Mouse (Mus musculus) neural tube, embryonic 13.5 days (tissue): Measurements from ENCODE around the gene Stxbp4. TPM values are rescaled to one million over a fixed set of nuclear protein-coding genes. Genes with fewer than 3 reads are reported as not detected.

ENCODE experiments used
- ATAC-seq: fragments of 200-750 bp; cut with Nextera tagmentation; 2 replicates; pipeline ENCODE4 v1.8.0; 2017; ENCODE audit warnings: low read depth, mild to moderate bottlenecking, moderate TSS enrichment, moderate library complexity
- H3K27ac ChIP-seq: fragments of 300-500 bp; sonication (generic); replicated peaks from 2 replicates; pipeline ENCODE4 v1.5.1; 2015; ENCODE audit warnings: moderate library complexity, mild to moderate bottlenecking, inconsistent platforms
- H3K27me3 ChIP-seq: fragments of 300-500 bp; sonication (generic); 2 replicates; pipeline ENCODE4 v1.6.1; 2015; ENCODE audit warnings: mild to moderate bottlenecking, inconsistent platforms
- H3K36me3 ChIP-seq: fragments of 300-500 bp; sonication (generic); 2 replicates; pipeline ENCODE4 v1.6.1; 2015; ENCODE audit warnings: mild to moderate bottlenecking, inconsistent platforms
- H3K4me1 ChIP-seq: fragments of 300-500 bp; sonication (generic); replicated peaks from 2 replicates; pipeline ENCODE4 v1.6.1; 2015; ENCODE audit warnings: inconsistent platforms
- H3K4me2 ChIP-seq: fragments of 300-500 bp; sonication (generic); 2 replicates; pipeline ENCODE4 v1.6.1; 2015; ENCODE audit warnings: inconsistent platforms, mild to moderate bottlenecking, moderate library complexity
- H3K4me3 ChIP-seq: fragments of 300-500 bp; sonication (generic); 2 replicates; pipeline ENCODE4 v1.5.1; 2015; ENCODE audit warnings: mild to moderate bottlenecking, inconsistent platforms
- H3K9ac ChIP-seq: fragments of 300-500 bp; sonication (generic); 2 replicates; pipeline ENCODE4 v1.6.1; 2015; ENCODE audit warnings: moderate library complexity, mild to moderate bottlenecking, inconsistent platforms
- H3K9me3 ChIP-seq: fragments of 300-500 bp; sonication (generic); 2 replicates; pipeline ENCODE4 v1.6.1; 2016; ENCODE audit warnings: inconsistent platforms
- WGBS: fragments of 180-500 bp; shearing (Covaris S2); methylation state at CpG from one replicate; pipeline ENCODE4 v1.1.7; 2015; 5-methylcytosine and 5-hydroxymethylcytosine counted together
- polyA plus RNA-seq: library from polyadenylated mRNA; unstranded; fragments of >200 nt; fragmentation: Nextera tagmentation; extraction: Ambion mirVana; gene quantifications from 2 replicates; pipeline ENCODE4 v1.2.1, GENCODE M21; 2015

Gene Stxbp4
- polyA plus RNA-seq, 1 experiment from 2014 or later, result 23.0 TPM

DNA sequence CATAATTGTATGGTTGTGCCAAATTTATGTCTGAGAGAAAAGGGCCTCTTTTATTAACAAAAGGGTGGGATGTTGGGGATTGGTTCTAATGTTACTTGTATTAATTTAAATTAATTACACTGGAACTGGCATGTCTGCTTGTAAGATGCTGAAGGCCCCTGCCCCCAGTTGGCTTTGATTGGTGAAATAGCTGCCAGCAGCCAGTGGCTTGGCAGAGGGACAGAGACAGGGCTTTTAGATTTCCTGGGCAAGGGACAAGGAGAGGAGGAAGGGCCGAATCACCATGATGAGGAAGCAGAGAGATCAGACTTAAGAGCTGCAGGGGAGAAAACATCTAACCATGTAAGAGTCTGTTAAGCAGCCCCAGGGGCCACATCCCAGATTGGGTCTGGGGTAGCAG is 46.9 kb downstream of the Stxbp4 start:
- Histone ChIP-seq H3K4me2 (no peak overlapping the region), H3K4me3 (no peak overlapping the region), H3K9me3 (0 out of 2 replicates have a peak, but pooled peaks cover 4% of the 10 kb centered on the region), H3K27me3 (no peaks in the 10 kb centered on the region), H3K27ac (no peak overlapping the region), H3K4me1 (no peaks in the 10 kb centered on the region), H3K9ac (no peak overlapping the region), H3K36me3 (peaks cover 45% of the 10 kb centered on the region)
- 86% methylated on average over 1 of the region's 1 CpGs for WGBS
- no peak for ATAC-seq

DNA sequence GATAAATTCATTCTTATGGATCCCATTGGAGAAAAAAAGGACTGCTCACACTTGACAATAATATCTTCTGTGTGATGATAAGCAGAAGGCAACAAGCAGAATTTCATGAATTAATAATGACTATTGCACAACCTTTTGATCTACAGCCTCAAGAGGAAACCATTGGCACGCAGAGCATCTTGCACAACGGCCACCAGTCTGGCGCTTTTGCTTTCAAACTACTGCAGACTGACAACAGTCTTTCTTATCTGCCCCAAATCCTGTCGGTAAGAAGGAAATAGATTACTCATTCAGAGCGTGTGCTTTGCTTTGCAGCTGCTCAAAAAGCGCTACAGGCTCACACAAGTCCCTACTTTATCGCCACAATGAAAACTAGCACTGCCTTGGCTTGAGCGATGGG is 51.7 kb downstream of the Stxbp4 start:
- no peak overlapping the region for H3K9ac ChIP-seq
- H3K4me1 ChIP-seq, result no peaks in the 10 kb centered on the region
- H3K27me3 ChIP-seq, result no peaks in the 10 kb centered on the region
- WGBS, result 90% methylated on average over 8 of the region's 8 CpGs
- 0 out of 2 replicates have a peak, but pooled peaks cover 4% of the 10 kb centered on the region for H3K9me3 ChIP-seq
- no peak overlapping the region for H3K27ac ChIP-seq
- ATAC-seq, result no peak
- no peak overlapping the region for H3K4me3 ChIP-seq
- peaks cover 36% of the 10 kb centered on the region for H3K36me3 ChIP-seq
- no peak overlapping the region for H3K4me2 ChIP-seq

DNA sequence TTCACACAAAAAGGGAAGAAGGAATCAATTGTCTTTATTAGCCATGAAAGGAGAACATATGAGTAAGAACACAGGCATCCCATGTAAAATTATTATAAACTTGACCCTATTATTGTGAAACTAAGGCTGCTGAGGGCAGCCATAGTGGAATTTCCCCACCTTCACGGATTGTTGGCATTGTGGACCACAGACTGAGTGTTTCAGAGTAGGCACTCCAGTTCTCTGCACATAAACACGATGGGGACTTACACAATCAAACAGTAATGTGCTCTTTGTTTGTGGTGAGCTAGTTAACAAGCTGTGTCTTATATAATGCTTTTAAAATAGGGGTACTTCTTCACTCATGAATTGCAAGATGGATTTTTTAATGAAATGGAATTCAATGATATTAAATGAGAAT is 52.1 kb downstream of the Stxbp4 start:
- WGBS, result 91% methylated on average over 2 of the region's 2 CpGs
- ATAC-seq, result no peak
- Histone ChIP-seq H3K9me3 (0 out of 2 replicates have a peak, but pooled peaks cover 4% of the 10 kb centered on the region), H3K36me3 (peaks cover 32% of the 10 kb centered on the region), H3K4me2 (no peak overlapping the region), H3K9ac (no peak overlapping the region), H3K4me3 (no peak overlapping the region), H3K27me3 (no peaks in the 10 kb centered on the region), H3K4me1 (no peaks in the 10 kb centered on the region), H3K27ac (no peak overlapping the region)

DNA sequence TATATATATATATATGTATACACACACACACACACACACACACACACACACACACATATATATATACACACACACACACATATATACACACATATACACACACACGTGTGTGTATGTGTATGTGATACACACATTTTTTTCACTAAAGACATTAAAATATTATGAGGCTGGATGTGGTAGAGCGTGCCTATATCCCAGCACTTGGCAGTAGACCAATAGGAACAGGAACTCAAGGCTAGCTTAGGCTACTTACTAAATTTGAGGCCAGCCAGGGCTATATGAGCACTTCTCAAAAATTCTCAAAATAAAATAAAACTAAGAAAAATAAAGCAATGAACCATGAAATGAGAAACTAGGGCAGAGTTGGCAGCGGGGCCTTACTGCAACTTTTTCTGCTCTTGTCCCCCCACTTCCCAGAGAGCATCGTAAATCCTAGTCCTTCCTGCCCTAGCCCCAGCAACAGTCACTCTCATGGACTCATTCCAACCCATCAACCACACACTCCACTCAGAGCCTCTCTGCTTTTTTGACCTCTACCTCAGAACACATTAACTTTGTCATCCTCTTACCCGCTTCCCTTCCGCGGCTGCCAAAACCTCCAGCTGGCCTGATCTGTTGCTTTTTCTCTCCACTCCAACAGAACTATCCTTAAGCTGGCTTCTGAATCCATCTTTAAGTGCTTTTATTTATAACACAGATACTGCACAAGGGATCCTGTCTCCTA is 60.7 kb downstream of the Stxbp4 start:
- Histone ChIP-seq H3K4me2 (no peak overlapping the region), H3K4me1 (no peaks in the 10 kb centered on the region; the same call in 1 of the 2 replicates), H3K9ac (no peak overlapping the region), H3K36me3 (peaks cover 18% of the 10 kb centered on the region), H3K27ac (no peak overlapping the region), H3K27me3 (no peaks in the 10 kb centered on the region), H3K4me3 (no peak overlapping the region), H3K9me3 (no peaks in the 10 kb centered on the region)
- ATAC-seq, result no peak
- WGBS, result 78% methylated on average over 7 of the region's 7 CpGs

DNA sequence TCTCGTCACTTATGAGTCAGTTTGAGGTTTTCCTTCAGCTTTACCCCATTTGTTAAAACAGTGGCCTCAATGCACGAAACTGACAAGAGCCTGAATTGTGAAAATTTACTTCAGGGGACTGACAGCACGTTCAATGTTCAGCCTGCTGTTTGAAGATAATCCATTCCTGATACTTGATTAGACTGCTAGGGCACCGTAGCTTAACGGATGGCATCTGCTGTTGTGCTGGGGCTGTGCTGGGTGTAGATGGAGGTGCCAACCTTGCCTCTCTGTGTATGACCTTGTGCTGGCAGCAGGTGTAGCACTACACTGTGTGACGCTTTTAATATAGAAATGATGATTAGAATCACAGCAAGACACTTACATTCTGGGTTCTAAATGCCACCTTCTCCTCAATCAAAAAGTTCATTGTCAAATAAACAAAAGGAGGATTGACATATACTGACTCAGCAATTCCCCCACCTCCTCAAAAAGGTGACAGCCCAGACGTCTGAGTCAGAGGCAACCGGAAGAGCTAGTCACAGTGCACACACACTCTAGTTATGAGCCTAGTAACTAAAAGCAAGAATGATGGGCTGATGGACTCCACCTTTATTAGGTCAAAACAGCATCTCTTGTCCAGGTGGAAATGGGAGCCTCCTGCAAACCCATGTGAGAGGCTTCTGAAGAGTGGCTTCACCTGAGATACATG is 61.5 kb downstream of the Stxbp4 start:
- Histone ChIP-seq H3K4me3 (no peak overlapping the region), H3K9ac (no peak overlapping the region), H3K4me2 (no peak overlapping the region), H3K36me3 (peaks cover 18% of the 10 kb centered on the region), H3K27me3 (no peaks in the 10 kb centered on the region), H3K9me3 (no peaks in the 10 kb centered on the region), H3K27ac (no peak overlapping the region), H3K4me1 (no peaks in the 10 kb centered on the region; the same call in 1 of the 2 replicates)
- 87% methylated on average over 8 of the region's 8 CpGs for whole genome bisulfite sequencing
- ATAC-seq, result no peak

DNA sequence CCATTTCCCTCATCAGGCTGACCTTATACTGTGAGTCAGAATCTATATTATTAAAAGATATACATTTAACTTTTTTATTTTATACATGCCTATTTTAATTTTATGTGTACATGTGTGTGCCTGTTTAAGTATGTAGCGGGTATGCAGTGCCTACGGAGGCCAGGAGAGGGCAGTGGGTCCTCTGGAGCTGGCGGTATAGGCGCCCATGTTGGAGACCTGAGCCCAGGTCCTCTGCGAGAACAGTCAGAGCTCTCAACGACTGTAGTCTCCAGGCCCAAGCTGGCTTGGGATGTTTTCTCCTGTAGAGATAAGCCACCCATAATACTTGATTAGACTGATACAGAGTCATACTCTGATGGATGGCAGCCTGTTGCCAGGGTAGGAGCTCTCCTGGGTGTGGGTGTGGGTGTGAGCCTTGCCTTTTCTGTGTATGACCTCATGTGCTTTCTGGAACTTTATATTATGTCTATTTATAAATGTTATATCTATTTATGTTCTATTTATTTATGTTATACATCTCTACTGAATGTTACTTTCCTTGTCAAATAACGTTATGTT is 62.3 kb downstream of the Stxbp4 start:
- Histone ChIP-seq H3K27ac (no peak overlapping the region), H3K4me3 (no peak overlapping the region), H3K9ac (no peak overlapping the region), H3K27me3 (no peaks in the 10 kb centered on the region), H3K36me3 (peaks cover 18% of the 10 kb centered on the region), H3K9me3 (no peaks in the 10 kb centered on the region), H3K4me2 (no peak overlapping the region), H3K4me1 (no peaks in the 10 kb centered on the region; the same call in 1 of the 2 replicates)
- no peak for ATAC-seq
- WGBS, result 93% methylated on average over 7 of the region's 7 CpGs

DNA sequence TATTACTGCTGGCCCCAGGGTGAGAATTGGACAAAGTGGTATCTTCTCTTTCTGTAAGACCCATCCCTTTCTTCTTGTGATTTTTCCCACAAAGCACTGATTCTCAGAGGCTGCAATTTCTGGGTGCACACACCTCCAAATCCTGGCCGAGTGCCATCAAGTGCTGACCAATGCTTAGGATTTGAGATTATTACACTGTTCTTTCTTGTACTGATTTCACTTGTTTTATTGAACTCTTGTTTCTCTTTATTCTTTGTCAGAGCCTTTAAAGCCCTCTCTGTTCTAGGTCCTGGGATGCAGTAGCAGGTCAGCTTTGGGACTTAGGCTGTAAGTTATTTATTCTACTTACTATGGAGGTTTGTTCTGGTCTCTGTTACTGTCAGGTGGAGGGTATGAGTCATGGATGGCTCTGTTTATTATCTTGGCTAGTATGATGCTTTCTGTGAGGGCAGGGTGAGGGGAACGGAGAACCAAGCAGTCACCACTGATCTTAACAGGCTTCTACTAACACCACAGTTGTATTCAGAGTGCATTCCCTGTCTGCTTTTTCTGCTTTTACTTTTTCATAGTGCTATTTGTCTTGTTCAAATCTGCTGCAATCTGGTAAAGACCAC is 67.1 kb downstream of the Stxbp4 start:
- no peaks in the 10 kb centered on the region for H3K27me3 ChIP-seq
- H3K4me1 ChIP-seq, result no peaks in the 10 kb centered on the region
- WGBS, result 86% methylated on average over 2 of the region's 2 CpGs
- H3K4me3 ChIP-seq, result no peak overlapping the region
- H3K4me2 ChIP-seq, result no peak overlapping the region
- ATAC-seq, result no peak
- H3K9ac ChIP-seq, result no peak overlapping the region
- no peak overlapping the region for H3K27ac ChIP-seq
- H3K9me3 ChIP-seq, result no peaks in the 10 kb centered on the region
- peaks cover 20% of the 10 kb centered on the region for H3K36me3 ChIP-seq

DNA sequence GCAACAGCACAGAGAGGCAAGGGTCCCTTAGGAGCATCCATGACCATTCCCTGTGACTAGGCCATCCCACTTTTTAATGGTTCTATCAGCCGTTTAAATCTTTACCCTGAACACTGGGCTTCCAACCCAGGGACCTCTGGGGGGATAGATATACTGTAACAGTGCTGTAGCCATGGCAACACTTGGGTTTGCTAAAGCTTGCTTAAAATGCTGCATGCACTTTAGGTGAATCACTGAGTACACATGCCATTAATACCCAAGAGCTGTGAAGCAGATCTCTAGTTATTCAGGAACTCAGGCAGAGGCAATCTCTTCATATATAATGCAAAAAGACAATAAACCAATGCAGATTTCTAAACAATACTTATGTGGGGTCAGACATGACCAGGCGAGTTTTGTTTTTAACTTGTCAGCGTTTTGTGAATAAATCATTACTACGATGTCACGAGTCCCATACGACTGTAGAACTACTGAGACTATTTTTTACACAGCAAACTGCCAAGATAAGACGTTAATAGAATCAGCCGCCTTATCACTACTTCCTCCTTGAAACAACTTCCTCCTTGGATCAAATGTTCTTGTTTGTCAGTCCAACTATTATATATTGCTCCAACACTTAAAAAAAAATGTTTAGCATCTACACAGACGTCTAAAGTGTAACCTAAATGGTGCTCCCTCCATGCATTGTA is 79.4 kb downstream of the Stxbp4 start:
- Histone ChIP-seq H3K9ac (no peak overlapping the region), H3K27ac (no peak overlapping the region), H3K4me2 (no peak overlapping the region), H3K9me3 (no peaks in the 10 kb centered on the region), H3K36me3 (no peaks in the 10 kb centered on the region), H3K4me3 (no peak overlapping the region), H3K4me1 (peaks cover 5% of the 10 kb centered on the region; the same call in 1 of the 2 replicates), H3K27me3 (no peaks in the 10 kb centered on the region)
- no peak; the same call in 1 of the 2 replicates for ATAC-seq
- WGBS, result 74% methylated on average over 9 of the region's 9 CpGs

DNA sequence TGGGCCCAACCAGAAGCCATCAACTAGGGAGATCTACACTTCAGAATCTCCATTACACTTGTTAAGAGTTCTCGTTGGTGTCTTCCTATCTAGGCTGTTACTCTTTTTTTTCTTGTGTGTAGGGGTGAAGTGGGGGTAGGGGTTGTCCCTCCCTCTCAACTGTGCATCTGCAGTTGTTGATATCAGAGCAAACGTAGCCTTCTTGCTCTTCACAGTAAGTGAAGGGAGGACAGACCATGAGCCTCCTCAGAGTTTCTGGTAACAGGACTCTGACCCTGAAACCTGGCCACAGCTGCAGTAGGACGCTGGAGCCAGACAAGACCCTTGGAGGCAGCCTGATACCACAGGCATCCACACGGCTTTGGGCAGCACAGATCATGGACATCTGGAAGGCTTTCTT is 81.4 kb downstream of the Stxbp4 start:
- no peak overlapping the region for H3K4me3 ChIP-seq
- no peaks in the 10 kb centered on the region for H3K9me3 ChIP-seq
- 92% methylated on average over 4 of the region's 4 CpGs for WGBS
- no peak for ATAC-seq
- H3K27ac ChIP-seq, result no peak overlapping the region
- H3K9ac ChIP-seq, result no peak overlapping the region
- H3K4me2 ChIP-seq, result no peak overlapping the region
- no peaks in the 10 kb centered on the region for H3K36me3 ChIP-seq
- peaks cover 2% of the 10 kb centered on the region; the same call in 1 of the 2 replicates for H3K27me3 ChIP-seq
- H3K4me1 ChIP-seq, result peaks cover 15% of the 10 kb centered on the region

DNA sequence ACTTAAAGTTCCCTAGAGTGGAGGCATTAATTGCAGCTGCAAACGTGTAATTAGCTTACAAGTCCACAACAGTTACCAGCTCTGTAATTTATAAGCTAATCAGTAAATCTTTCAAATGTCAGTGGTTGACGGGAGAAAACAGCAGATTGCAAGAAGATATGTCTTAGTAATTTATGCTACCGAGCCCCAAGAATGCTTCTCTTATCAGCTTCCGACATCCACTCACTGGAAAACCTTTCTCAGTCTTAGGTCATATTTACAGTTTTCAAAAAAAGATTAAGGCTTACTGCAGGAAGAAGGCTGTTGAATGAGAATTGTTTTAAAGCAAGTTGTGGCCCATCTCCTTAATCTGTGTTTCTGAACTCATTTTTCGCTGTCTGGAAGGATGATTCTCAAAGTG is 83.9 kb downstream of the Stxbp4 start:
- Histone ChIP-seq H3K9me3 (no peaks in the 10 kb centered on the region), H3K9ac (no peak overlapping the region), H3K4me1 (peaks cover 15% of the 10 kb centered on the region), H3K36me3 (no peaks in the 10 kb centered on the region), H3K27me3 (peaks cover 22% of the 10 kb centered on the region), H3K4me2 (no peak overlapping the region), H3K4me3 (no peak overlapping the region), H3K27ac (no peak overlapping the region)
- 58% methylated on average over 5 of the region's 5 CpGs for WGBS
- ATAC-seq, result no peak

DNA sequence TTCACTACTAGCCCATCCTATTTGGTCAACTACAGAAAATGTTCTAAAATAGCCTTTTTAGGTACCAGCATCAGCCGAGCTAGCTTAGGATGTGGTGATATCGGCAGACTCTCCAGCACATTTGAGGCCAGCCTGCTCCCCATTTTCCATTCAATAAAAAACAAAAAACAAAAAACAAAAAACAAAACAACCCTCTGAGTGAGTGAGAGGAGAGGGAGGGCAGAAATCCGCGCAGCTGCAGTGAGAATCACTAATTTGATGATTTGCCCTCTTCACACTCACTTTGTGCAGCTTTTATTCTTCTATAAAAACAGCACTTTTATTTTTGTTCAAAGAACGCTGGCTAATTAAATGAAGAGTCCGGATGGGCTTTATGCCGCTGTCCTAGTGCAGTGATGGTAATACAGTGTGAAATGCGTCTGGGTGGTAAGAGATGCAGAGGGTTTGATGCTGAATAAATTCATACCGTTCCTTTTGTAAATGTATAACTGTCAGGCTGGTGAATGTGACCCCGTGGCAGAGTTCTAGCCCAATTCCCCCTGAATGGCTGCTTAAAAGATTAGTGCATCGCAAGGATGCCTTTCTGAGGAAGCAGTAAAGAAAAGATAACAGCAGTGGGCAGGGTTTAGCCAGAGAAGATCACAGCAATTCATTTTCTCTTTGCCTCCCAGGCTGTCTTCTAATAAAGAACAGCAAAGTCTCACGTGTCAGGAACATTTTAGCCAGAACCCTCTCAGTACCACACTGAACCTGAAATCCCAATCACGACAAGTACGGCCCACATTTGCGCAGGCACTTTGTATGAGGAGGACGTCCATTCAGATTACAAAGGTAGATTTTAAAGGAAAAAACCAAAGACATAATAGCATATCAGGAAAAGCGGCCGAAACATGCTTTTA is 85.3 kb downstream of the Stxbp4 start:
- Histone ChIP-seq H3K4me1 (peaks cover 19% of the 10 kb centered on the region), H3K9me3 (no peaks in the 10 kb centered on the region), H3K27me3 (peaks cover 22% of the 10 kb centered on the region), H3K9ac (no peak overlapping the region), H3K27ac (no peak overlapping the region; the same call in 1 of the 2 replicates), H3K36me3 (no peaks in the 10 kb centered on the region), H3K4me2 (no peak overlapping the region), H3K4me3 (no peak overlapping the region)
- no peak for ATAC-seq
- 54% methylated on average over 18 of the region's 18 CpGs for WGBS
